Mouse (Mus musculus) brown adipose tissue, adult 24 weeks (tissue): ENCODE results near the gene Gm20388. TPM values are rescaled to one million over a fixed set of nuclear protein-coding genes. Genes with fewer than 3 reads are reported as not detected.
A peak's percentile ranks its signal among the peaks of the same experiment; 100 is the strongest.

Source experiments
- H3K27ac ChIP-seq: fragments of 200-500 bp; replicated peaks from 2 replicates; pipeline ENCODE4 v1.5.1; 2012; ENCODE audit warnings: low read depth, mild to moderate bottlenecking, low read length
- H3K4me1 ChIP-seq: fragments of 200-500 bp; 2 replicates; pipeline ENCODE4 v1.6.1; 2012; ENCODE audit warnings: low read length, mixed read lengths; ENCODE audit not compliant: control insufficient read depth, insufficient read depth, insufficient read length
- H3K4me3 ChIP-seq: fragments of 200-500 bp; 2 replicates; pipeline ENCODE4 v1.5.1; 2012; ENCODE audit warnings: low read depth, mild to moderate bottlenecking, low read length, moderate library complexity; ENCODE audit not compliant: insufficient read depth
- polyA plus RNA-seq: library from polyadenylated mRNA; stranded (reverse); fragments of >200 nt; gene quantifications from 2 replicates; pipeline ENCODE4 v1.2.4, GENCODE M21; 2012; ENCODE audit not compliant: missing spikeins, insufficient read depth, insufficient read length

Gm20388 gene
- polyA plus RNA-seq, 1 experiment, result 44.7 TPM

DNA sequence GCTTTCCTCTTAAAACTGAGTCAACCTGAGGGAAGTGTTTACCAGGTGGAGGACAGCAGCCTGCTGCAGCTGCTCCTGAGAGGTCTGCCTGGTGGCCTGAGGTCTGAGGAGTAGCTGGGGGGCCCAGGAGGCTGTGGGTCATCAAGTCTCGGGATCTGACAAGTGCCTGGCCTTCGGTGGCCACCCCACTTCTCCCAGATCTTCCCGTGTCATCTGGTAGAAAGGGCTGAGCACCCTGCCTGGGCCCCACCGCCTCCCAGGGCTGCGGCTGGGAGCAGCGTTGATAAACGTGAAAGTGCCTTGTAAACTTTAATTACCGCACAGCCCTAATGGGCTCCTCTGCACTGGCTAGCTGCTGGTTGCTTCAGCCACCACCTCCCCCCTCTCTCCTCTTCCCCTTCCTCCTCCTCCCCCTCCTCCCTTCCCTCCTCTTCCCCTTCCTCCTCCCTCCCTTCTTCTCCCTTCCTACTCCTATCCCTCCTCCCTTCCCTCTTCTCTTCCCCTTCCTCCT lies 1238.0 kb downstream of the Gm20388 start:
- H3K4me3 ChIP-seq, result no peak overlapping the region
- H3K27ac ChIP-seq, result no peak overlapping the region
- H3K4me1 ChIP-seq, result no peaks in the 10 kb centered on the region

DNA sequence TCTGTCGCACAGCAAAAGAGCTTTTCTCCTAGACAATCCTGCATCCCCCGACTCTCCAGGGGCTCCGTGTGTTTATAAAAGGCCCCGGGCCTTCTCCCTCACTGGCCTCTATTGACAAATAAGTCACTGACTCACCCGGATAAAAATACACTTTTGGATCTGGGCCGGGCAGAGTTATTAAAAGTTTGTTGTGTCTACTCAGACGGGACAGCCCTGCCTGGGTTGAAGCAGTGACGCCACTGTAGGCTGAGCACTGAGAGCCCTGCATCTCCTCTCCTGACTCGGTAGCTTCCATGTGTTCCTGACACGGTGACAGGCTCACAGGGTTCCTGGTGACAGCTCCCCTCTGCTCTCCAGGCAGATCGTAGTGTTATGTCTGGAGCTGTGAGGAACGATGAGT lies 1241.8 kb downstream of the Gm20388 start:
- H3K27ac ChIP-seq, result no peak overlapping the region
- no peaks in the 10 kb centered on the region for H3K4me1 ChIP-seq
- H3K4me3 ChIP-seq, result no peak overlapping the region

DNA sequence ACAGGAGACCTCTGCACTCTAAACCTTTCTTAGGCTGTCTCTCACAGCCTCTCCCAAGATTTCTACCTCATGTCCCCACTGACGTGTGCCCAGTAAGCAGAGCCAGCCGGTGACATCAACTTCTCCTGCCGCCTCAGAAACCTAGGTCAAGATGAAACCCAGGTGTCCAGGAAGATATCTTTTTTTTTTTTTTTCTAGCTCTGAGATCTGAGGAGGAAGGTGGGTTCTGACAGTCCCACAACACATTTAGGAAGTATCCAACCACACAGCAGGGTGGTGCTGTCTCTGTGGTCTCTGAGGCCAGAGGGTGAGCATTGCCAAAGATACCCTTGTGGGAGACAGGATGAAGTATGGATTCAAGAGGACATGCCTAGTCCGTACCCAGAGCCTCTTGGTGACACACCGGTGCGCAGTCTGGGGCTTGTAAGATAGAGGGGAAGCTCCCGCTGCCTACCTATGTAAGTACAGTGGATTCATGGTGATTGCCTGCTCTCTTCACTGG lies 1246.4 kb downstream of the Gm20388 start:
- Histone ChIP-seq H3K27ac (no peak overlapping the region), H3K4me3 (no peak overlapping the region), H3K4me1 (no peaks in the 10 kb centered on the region)

- no peak overlapping the region for H3K27ac ChIP-seq
- no peaks in the 10 kb centered on the region for H3K4me1 ChIP-seq
Measured at GRCm38 (mm10) chr8:121158812-121159211, 1248.2 kb downstream of the Gm20388 start.

GRCm38 (mm10) chr8:121161437-121161836 lies 1250.8 kb downstream of the Gm20388 start:
- H3K4me1 ChIP-seq, result no peaks in the 10 kb centered on the region
- no peak overlapping the region for H3K27ac ChIP-seq
- H3K4me3 ChIP-seq, result no peak overlapping the region

More at GRCm38 (mm10) chr8:121158812-121159211, 1248.2 kb downstream of the Gm20388 start:
- H3K4me3 ChIP-seq, result no peak overlapping the region

DNA sequence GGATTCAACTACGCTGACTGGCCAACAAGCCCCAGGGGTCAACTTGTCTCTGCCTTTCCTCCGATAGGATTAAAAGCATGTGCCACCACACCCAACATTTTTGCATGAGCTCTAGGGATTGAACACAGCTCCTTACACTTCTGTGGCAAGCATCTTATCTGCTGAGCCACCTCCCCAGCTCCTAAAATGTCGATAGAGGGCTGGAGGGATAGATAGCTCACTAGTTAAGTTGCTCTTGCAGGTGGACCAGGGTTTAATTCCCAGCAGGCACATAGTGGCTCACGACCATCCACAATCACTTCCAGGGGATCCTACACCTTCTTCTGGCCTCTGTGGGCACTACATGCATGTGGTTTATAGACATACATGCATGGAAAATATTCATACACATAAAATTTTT lies 1251.8 kb downstream of the Gm20388 start:
- Histone ChIP-seq H3K4me1 (no peaks in the 10 kb centered on the region), H3K4me3 (no peak overlapping the region), H3K27ac (no peak overlapping the region)

DNA sequence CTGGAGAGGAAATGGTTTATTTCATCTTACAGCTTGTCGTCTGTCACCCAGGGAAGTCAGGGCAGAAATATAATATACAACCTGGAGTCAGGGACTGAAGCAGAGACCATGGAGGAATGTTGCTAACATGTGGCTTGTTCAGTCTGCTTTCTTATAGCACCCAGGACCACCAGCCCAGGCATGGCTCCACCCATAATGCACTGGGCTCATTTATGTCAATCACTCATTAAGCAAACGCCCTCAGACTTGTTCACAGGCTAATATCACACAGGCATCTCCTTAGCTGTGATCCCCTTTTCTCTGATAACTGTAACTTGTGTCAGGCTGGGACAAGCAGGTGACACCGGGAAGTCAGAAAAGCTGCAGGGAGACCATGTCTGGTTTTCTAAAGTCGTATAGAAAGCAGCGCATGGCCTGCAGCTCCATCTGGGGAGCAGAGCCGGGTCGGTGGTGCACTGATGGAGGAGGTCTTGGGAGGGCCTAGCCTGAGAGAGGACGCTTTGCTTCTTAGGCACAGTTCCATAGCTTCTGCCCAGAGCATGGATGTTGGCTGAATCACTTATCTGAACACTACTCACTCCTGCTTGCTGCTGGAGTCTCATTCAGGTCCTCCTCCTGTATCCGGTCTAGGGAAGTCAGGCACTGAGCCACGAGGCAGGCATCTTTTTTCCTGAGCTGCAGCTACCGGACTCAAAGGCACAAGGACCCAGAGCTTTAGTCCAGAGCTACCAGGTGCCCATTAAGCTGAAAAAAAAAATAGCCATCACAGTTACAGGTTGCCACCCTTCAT lies 1252.5 kb downstream of the Gm20388 start:
- Histone ChIP-seq H3K27ac (no peak overlapping the region), H3K4me1 (no peaks in the 10 kb centered on the region)

GRCm38 (mm10) chr8:121164017-121164469 lies 1253.4 kb downstream of the Gm20388 start:
- Histone ChIP-seq H3K4me3 (no peak overlapping the region), H3K4me1 (no peaks in the 10 kb centered on the region), H3K27ac (no peak overlapping the region)

More for the DNA sequence above, 1252.5 kb downstream of the Gm20388 start:
- no peak overlapping the region for H3K4me3 ChIP-seq

- no peak overlapping the region for H3K4me3 ChIP-seq
- H3K27ac ChIP-seq, result no peak overlapping the region
- H3K4me1 ChIP-seq, result no peaks in the 10 kb centered on the region
Measured at GRCm38 (mm10) chr8:121168033-121168432, 1257.4 kb downstream of the Gm20388 start.

DNA sequence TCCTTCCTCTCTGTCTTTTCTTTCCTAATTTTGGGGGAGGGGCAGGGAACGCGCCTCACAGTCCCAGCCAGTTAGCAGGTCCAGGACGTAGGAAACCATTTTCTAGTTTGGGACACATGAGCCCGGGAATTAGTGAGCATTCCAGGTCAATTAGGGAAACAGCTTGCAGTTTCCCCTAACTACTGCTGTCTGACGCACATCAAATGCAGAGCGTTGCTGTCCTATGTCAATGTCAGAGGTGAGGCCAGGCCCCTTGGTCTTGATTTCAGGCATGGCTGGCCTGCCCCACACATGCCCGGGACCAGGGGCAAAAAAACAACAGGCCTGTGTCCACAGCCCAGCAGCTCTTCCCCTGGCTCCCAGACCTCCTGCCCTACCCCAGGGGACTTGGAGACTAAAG lies 1259.5 kb downstream of the Gm20388 start:
- H3K4me1 ChIP-seq, result no peaks in the 10 kb centered on the region
- no peak overlapping the region for H3K27ac ChIP-seq
- no peak overlapping the region for H3K4me3 ChIP-seq

- peak overlapping the region; percentile 14; the same call in 1 of the 2 replicates for H3K4me3 ChIP-seq
- H3K27ac ChIP-seq, result 0 out of 2 replicates have a peak overlapping the region, but pooled peaks have one; percentile 44
- H3K4me1 ChIP-seq, result no peaks in the 10 kb centered on the region
Measured at GRCm38 (mm10) chr8:121170626-121171552, 1260.2 kb downstream of the Gm20388 start.

DNA sequence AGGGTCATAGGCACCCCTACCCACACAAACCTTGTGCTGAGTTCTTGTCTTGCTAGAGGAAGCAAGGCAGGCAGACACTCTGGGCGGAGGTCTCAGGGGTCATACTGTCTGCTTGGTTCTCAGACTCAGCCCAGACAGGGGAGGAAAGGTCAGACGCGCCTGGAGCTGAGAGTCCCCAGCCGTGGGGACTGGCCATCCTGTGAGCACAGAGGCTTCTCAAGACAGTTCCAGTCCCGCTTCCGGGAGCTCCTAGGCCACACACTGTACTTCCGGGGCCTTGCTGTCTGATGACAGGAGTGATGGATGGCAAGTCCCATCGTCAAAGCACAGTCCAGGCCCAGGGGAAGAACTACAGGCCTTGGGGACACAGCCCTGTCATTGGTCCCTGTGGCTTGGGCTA lies 1261.9 kb downstream of the Gm20388 start:
- H3K4me3 ChIP-seq, result no peak overlapping the region

DNA sequence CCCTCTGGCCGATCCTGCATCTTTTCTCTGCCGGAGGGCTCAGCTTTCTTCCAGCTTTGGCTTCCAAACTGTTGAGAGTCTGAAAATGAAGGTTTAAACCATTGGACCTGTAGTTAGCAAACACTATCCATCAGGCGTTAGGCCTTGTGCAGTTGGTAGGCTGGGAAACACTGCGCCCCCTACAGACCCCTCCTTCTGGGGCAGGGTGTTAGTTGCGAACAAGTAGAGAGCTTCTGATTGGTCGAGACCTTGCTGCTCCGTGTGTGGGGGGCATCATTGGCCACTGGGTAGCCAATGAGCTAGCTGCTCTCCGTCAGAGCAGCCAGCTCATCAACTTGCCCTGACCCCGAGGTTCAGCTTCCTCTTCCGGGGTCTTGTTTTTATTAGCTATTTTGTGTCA lies 1263.5 kb downstream of the Gm20388 start:
- H3K27ac ChIP-seq, result no peak overlapping the region
- no peaks in the 10 kb centered on the region for H3K4me1 ChIP-seq
- H3K4me3 ChIP-seq, result no peak overlapping the region

More for the DNA sequence above, 1261.9 kb downstream of the Gm20388 start:
- H3K4me1 ChIP-seq, result no peaks in the 10 kb centered on the region
- no peak overlapping the region for H3K27ac ChIP-seq

DNA sequence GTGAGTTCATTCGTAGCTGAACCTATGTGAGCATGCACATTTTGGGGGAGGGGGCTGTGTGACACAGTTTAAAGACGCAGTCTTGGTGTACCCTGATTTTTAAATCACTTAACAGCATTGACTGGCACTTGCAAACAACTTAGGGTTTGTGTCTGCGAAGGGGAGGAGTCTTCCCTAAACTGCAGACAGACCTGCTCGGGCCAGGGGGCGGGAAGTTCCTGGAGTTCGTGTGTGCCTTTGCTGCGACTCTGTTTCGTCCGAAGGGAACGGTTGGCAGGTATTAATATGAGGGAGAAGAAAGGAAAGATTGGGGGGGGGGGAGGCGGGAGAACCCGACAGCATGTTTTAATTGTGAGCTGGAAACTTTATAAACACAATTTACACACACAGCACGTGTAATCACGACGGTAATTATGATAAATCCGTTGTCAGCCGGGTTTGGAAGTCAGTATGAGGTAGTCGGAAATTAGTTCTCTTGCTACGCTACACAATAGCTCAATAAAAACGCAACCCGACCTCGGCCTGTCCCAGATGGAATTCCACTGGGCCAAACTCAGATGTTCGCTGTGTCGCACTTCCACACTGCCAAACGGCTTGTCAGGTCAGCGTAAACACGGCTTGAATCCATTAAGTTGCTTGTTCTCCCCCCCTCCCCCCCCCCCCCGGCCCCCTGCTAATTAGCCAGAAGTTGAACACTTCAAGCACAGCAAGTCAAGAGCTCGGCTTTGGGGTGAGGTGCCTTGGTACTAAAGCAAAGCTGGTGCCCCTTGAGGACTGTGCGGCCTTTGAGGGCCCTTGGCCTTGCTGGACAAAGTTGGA lies 1264.3 kb downstream of the Gm20388 start:
- no peaks in the 10 kb centered on the region for H3K4me1 ChIP-seq
- H3K27ac ChIP-seq, result no peak overlapping the region
- H3K4me3 ChIP-seq, result no peak overlapping the region
